Mouse (Mus musculus) cerebellum, adult 9-11 months (tissue): ENCODE results near the gene Cdk20.
"Not testable (repeated sequence)": the region's sequence is repeated elsewhere in the genome, so short reads cannot be mapped to it uniquely, and the experiment has no call there.

ENCODE experiments used
- DNase-seq: peaks from one replicate; pipeline ENCODE4 v3.0.0; 2022

Gene Cdk20

DNA sequence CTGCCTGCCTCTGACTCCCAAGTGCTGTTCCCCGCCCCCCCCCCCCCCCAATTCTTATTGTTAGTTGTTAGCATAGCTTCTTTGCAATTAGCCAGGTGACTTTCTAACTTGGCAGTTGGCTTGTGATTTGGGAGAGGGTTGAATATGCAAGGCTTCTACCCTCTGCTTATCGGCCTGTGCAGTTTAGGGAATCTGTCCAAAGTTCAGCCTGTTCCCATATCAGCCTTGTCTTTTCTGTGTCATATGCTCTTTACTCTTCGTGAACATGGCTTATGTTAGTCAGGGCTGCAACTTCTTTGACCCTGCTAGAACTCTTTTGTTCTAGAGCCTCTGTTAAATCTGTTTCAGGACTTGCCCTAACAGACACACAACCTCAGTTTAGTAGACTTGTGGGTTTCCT, 7.8 kb upstream of the Cdk20 start:
- DNase-seq, result no peak

DNA sequence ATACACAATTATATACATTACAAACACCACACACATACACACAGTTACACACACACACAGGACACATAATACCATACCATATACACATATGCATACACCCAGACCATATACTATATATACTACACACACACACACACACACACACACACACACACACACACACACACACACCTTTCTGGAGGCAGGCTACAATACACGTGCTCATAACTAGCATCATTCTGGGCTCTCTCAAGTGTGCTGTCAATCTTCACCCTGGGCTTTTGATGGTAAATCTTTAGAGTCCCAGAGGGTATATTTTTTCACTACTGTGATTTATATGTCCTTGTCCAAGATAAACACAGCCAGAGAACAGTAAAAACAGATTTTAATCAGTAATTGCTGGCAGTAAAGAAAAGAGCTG, 6.8 kb upstream of the Cdk20 start:
- no peak for DNase-seq

DNA sequence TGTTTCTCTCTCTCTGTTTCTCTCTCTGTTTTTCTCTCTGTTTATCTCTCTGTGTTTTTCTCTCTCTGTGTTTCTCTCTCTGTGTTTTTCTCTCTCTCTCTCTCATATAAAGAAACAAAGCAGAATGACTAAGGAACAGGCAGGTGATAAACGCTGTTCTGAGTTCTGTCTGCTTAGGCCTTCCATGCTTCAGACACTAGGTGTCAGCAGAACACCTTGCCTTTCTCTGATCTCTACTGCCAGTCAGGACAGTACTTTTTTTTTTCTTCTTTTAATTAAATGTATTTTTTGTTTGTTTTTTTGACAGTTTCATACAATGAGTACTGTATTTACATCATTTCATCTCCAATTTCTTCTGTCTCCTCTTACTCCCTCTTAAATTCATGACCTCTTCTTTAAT, 2.8 kb upstream of the Cdk20 start:
- DNase-seq, result no peak

DNA sequence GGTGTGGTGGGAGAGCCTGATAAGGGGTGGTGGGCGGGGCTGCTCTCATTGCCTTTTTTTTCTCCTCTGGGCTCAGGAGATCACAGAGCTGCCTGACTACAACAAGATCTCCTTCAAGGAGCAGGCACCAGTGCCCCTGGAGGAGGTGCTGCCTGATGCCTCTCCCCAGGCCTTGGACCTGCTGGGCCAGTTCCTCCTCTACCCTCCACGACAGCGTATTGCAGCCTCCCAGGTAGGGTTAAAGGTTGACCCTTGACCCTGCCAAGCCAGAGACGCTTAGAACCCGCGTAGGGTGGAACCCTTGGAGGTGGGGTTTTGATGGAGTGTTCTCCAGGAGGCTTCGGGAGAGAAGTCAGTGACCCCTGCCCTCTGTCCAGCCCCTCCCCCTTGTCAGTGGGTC, 5.7 kb downstream of the Cdk20 start:
- DNase-seq, result no peak

DNA sequence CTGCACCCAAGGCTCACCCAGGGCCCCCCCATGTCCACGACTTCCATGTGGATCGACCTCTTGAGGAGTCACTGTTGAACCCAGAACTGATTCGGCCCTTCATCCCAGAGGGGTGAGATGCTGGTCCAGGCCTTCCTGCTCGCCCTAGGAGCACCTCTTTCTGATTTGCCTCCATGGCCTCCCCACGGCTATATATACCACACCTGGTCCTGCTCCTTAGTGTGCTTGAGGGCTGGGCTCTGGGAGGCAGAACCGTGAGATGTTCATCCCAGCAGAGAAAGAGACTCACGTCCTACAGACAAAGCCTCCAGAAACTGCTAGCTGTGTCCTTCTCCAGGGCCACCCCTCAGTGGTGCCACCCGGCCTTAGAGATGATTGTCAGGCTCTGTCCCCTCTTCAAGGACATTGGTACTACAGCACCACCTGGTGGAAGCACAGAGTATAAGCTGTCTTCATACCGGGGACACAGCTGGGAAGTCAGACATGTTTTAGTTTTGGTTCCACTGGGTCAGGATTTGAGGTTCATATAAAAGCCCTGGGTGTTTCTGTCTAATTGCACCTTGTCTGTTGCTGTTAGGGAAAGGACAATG, 6.8 kb downstream of the Cdk20 start:
- peak; percentile 74 for DNase-seq

DNA sequence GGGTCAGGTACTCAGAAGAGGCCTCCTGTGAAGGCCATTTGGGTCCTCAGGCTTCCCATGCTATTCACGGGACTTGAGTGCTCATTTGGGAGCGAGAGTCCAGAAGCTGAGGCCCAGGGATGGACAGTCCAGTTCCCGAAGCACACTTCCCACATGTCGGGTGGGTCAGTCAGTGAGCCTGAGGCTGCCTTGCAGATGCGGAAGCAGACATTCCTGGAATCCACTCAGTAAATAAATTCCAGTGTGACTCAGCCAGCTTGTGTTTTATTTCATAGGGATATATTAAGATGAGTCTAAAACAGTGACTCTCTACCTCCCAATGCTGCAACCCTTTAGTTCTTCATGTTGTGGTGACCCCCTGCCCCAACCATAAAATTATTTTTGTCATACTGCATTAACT, 7.4 kb downstream of the Cdk20 start:
- DNase-seq, result no peak

DNA sequence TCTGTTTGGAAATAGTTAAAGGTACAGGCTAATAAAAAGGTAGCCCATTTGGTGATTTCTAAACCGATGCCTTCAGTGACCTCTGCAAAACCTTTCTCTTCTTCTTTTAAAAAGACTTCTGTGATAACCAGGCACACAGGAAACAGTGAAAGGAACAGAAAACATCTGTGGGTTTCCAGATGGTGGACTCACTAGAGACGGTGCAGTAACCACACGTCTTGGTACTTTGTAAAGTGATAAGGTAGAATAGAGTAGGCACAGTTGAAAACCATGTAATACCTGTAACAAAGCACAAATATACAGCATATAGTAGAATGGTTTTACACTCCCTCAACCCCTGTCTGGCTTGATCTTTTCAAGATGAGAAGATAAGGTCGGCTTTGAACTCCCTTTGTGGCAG, 8.5 kb downstream of the Cdk20 start:
- DNase-seq, result no peak

DNA sequence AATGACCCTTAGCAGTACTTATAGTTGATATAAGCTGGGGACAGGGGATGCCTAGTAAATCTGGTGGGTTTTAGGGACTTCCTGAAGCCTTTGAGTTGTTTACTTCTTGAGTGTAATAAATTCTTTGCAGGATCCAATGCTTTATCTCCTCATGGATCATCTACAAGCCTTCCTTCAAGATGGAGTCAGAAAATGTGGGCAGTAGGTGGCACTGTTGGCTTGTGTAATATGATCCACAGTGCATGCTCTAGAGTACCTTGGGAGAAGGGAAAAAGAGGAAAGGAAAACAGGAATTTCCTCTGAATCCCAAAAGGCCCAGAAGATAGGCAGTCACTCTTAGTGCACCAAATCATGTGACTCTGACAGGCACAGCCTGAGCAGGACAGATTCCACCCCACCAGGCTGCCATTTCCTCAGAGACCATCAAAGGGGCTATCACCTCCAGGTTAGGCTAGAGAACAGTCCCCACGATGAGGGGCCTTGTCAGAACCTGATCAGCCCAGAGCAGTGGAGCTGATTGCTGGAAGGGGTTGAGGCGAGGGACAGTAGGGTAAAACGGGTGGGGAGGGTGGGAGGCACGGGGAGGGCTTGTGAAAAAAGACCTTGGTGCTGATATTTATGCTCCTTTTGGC, 11.3 kb downstream of the Cdk20 start:
- no peak for DNase-seq

DNA sequence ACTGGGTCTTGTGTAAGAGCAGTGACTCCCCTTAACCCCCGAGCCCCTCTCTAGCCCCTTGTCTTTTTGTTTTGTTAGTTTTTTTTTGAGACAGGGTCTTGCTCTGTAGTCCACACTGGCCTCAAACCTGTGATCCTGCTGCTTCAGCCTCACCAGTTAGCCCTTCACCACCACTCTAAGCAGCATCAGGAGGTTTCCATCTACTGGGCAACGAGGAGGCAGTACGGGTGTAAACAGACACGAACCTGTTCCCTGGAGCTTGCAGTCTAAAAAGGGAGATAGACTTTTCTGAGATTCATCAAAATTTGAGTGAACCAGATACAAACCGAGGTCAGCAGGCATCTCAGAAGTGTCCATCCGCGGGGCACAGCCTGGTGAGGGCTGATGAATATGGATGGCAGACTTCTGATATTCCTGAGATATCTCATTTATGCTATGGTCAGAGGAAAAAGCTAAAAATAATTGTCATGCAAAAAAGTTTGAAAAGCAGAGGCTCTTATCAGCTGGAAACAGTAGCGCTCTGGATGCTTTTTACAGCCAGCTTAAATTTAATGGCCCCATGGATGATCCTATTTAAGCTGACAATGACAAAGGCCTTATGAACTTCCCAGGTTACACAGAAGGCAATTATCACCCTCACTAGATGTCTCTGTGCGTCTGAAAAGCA, 13.3 kb downstream of the Cdk20 start:
- no peak for DNase-seq

DNA sequence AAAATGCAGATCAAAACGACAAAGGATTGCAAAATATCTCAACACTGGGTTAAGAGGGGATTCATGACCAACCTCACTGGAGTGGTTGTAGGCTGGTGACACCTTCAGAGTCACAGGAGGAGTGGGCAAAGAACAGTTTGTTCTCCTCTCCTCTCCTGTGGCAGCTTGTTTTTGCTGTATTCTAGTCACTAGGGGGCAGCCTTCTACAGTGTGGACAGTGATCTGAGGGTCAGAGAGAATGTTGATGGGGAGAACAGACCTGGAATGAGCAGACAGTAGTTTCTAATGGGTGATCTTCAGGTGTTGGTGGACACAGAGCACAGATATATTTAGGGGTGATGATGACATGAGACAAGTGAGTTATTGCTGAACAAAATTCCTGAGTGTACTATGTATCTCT, 15.8 kb downstream of the Cdk20 start:
- no peak for DNase-seq

DNA sequence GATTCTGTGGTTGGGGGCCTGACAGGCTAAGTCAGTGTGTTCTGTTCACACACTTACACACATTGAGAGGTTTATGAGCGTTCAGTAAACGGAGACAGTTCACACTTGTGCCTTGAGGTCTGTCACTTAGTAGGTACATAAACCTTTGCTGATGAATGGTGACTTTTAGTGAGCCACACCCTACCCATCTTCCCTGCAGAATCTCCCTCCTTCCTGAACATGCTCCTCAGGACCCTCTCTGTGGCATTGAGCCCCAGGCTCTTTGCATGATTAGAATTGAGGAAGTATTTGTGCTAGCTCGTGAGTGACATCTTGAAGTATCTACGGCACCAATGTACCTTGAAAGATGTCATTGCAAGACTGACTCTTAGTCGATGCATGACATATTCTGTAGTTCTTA, 16.6 kb downstream of the Cdk20 start:
- DNase-seq, result no peak

DNA sequence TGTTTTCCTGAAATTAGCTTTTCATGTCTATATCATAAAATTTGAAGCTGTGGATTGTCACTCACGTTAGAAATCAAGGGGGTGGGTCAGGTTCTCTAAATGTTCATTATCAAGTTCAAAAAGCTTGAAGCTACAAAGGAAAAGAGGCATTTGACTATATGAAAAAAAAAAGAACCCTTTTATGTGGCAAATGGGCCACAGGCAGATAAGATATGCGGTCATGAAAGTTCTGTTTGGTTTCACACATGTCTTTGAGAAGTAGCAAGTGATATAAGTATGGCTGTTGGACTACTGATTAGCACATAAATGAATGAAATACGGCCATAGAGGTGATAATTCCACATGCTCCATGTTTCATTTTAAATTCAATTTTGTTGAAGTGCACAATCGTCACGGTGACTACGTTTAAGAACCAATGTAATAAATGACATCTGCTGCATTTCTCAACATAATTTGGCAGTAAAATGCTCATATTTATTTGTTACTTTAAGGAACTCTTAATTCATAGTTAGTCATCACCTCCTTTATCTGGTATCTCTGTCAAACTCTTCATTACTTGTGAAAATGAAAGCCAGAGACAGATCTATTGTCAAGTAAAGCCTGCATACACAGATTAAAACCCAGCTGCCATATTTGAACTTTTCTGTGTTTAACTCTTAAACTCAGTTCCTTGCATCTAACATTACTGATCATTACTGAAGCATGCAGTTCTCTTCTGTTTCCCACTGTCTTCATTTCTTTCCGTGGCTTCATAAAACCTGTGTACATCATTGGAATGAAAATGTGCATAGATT, 18.1 kb downstream of the Cdk20 start:
- no peak for DNase-seq

DNA sequence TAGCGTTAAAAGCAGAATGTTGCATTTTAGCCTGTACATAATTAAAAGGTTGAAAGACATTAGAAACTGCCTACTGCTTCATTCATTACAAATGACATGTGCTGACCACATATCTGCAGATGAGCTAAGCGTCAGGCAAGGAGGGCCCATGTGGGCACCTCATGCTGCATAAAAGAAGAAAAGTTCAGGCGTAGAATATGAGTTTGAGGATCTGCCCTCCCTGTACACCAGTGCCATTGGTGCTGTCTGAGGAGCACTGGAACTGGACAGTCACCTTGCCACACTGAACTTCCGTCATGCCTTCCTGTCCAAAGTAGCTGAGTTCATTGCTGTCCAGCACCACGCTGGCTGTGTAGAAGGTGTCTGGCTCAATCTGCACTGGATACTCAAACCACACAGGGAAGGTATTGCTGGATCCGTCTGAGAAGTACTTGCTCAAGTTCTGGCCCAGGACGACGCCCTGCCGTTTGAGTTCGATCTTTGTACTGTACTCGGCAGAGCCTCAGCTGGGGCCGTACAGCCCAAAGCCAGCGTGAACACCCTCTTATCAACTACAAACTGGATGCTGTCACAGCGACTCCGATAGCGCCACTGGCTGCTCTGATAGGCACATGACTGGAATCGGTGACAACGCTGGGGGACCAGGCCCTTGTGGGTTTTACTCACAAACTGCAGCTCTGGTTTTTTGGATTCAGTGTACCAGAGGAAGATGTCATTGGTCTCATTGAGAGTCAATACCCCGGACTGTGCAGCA, 25.3 kb downstream of the Cdk20 start:
- not testable (repeated sequence) for DNase-seq

DNA sequence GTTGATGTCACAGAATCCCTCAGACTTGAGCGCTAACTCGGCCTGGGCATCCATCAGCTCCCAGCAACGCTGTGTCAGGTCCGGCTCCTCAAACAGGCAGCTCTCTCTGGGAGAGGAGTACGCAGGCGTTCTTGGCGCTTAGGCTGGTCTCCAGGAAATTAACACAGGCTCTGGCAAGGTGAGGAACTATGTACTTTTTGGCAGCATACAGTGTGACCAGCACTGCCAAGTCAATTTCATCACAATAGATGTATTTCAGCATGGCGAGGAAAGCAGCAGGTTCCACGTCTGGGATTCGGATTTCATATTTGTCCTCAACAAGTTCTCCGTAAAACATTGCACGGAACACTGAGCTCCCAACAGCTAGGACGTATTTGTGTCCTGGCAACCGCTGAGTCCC, 26.1 kb downstream of the Cdk20 start:
- peak; percentile 71 for DNase-seq

DNA sequence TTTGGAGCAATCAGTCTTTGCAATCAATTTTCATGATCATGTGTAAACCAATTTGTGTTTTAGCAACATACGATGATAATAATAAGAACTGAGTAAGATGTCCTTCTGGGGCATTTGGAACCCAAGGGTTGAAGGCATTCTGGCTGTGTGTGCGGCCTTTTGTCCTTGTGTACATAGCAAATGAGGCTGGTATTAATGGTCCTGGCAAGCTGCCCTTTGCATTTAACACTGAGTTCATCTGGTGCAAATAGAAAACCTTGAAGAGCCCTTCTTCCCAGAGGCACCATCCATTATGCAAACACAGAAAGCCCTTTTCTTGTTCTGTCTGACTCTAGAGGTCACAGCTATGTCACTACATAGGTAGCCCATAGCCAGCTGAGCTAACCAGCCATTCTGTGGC, 30.5 kb downstream of the Cdk20 start:
- DNase-seq, result no peak

DNA sequence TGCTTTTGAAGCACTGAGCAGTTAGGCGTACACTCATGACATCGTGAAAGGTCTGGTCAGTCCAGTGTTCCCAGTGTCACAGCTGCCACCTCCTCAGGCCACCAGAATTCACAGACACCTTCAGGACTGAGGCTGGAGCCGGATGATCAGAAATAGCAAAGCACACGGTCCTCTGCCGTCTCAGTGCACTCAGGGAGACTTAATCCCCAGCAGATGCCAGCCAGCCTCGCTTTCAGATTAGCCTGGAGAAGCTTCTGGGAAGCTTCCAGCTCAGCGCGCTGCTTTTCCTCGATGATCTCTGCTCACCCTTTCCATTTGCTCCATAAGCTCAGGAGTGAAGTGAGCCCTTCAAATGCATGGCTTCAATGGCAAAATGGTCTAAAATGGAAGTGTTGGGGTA, 33.1 kb downstream of the Cdk20 start:
- peak; percentile 44 for DNase-seq

DNA sequence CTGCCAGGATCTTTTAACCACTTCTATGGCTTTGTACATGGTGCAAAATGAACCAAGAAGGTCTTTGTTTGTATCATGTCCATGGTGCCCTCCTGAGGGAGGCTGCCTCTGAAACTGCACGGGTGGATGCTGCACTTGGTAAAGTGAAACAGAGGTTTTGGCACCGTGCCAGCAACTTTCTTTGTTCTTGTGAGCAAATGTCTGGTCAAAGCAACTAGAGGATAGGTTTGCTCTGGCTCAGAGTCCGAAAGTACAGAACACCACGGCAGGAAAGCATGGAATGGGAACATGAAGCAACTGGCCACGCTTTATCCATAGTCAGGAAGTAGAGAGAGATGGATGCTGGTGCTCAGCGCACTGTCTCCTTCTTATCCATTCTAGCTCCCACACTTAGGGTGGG, 35.8 kb downstream of the Cdk20 start:
- DNase-seq, result no peak

DNA sequence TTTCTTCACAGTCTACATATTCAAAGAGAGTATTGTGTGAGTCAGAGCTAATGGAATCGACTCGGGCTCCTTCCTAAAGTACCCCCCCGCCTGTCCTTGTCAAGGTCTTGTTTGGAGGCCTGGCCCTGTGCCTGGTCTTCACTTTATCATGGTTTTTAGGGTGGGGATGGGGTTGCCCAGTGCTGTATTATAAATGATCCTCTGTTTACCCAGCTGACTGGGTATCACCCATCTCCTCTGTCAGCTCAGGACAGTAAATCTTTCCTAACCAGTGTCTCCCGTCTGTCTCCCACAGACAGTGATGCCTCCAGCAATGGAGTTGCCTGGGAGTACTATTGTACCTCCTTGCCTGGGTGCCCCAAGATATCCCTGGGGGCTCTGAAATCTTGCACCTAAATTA, 45.9 kb downstream of the Cdk20 start:
- no peak for DNase-seq

DNA sequence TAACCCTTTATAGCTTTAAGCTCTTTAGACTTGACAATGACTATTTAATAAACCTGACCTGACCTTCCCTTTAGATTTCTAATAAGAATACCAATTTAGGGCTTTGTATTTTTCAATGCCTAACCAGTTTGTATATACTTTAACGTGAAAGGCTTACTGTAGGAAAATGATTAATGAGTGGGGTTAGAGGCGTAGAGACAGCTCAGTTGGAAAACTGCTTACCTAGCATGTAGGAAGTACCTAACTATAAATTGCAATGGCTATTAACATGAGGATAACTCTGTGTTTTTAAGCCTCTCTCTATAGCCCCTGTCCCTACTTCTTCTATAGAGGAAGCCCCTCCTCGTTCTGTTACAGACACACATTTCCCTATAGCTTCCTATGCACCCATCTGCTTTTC, 47.8 kb downstream of the Cdk20 start:
- no peak for DNase-seq

DNA sequence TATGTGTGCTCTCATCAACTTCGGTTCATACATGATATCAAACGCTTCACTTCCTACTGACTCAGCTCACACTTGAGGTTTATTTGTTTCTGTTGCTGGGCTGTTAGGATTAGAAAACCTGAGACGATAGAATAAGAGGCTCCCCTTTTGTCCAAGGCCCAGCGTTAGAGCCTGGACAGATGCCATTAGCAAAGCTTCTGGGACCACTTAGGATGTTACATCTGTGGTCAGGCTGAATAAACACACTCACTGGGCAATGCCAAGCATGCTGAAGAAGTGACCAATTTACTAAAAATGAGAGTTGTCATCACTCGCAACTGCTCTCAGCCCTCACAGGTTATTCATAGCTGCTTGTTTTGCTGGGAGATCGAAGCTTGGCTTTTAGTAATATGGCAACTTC, 57.8 kb downstream of the Cdk20 start:
- no peak for DNase-seq
